Mouse (Mus musculus) heart, embryonic 11.5 days (tissue): Measurements from ENCODE around the gene Smpdl3b. TPM values are rescaled to one million over a fixed set of nuclear protein-coding genes. Genes with fewer than 3 reads are reported as not detected.

Experiments
- ATAC-seq: fragments of 200-750 bp; cut with Nextera tagmentation; replicated peaks from 2 replicates; pipeline ENCODE4 v1.8.0; 2017; ENCODE audit warnings: moderate library complexity; ENCODE audit not compliant: insufficient number of reproducible peaks, low FRiP score, low TSS enrichment
- H3K27ac ChIP-seq: fragments of 300-500 bp; sonication (generic); 2 replicates; pipeline ENCODE4 v1.5.1; 2014; ENCODE audit warnings: mild to moderate bottlenecking, low read depth, low read length
- H3K27me3 ChIP-seq: fragments of 300-500 bp; sonication (generic); 2 replicates; pipeline ENCODE4 v1.6.1; 2014; ENCODE audit warnings: mild to moderate bottlenecking, low read length, mixed read lengths; ENCODE audit not compliant: control insufficient read depth, insufficient read depth
- H3K36me3 ChIP-seq: fragments of 300-500 bp; sonication (generic); 2 replicates; pipeline ENCODE4 v1.6.1; 2014; ENCODE audit warnings: mild to moderate bottlenecking, low read length, moderate library complexity, mixed read lengths; ENCODE audit not compliant: control insufficient read depth, insufficient read depth
- H3K4me1 ChIP-seq: fragments of 300-500 bp; sonication (generic); 2 replicates; pipeline ENCODE4 v1.6.1; 2014; ENCODE audit warnings: low read length; ENCODE audit not compliant: control insufficient read depth, insufficient read depth
- H3K4me2 ChIP-seq: fragments of 300-500 bp; sonication (generic); 2 replicates; pipeline ENCODE4 v1.6.1; 2014; ENCODE audit warnings: mild to moderate bottlenecking, moderate library complexity
- H3K4me3 ChIP-seq: fragments of 300-500 bp; sonication (generic); 2 replicates; pipeline ENCODE4 v1.5.1; 2014; ENCODE audit warnings: low read depth, low read length
- H3K9ac ChIP-seq: fragments of 300-500 bp; sonication (generic); 2 replicates; pipeline ENCODE4 v1.6.1; 2014; ENCODE audit warnings: mild to moderate bottlenecking, low read depth, low read length, moderate library complexity
- H3K9me3 ChIP-seq: fragments of 300-500 bp; sonication (generic); replicated peaks from 2 replicates; pipeline ENCODE4 v1.6.1; 2016; ENCODE audit warnings: low read length; ENCODE audit not compliant: control insufficient read depth
- WGBS: fragments of 180-500 bp; shearing (Covaris S2); extraction: QIAGEN DNeasy Blood & Tissue Kit; methylation state at CpG from one replicate; pipeline ENCODE4 v1.1.7; 2014; ENCODE audit not compliant: insufficient replicate concordance; 5-methylcytosine and 5-hydroxymethylcytosine counted together
- polyA plus RNA-seq: library from polyadenylated mRNA; unstranded; fragments of >200 nt; fragmentation: Nextera tagmentation; extraction: Ambion mirVana; gene quantifications from 2 replicates; pipeline ENCODE4 v1.2.1, GENCODE M21; 2014

Gene Smpdl3b
- 6.3 and 8.6 TPM in 2 replicates for polyA plus RNA-seq

GRCm38 (mm10) chr4:132756974-132757373, at the start of gene Smpdl3b:
Smpdl3b (minus strand) TSS chr4:132757252.
- Histone ChIP-seq H3K4me1 (no peaks in the 10 kb centered on the region), H3K9me3 (no peaks in the 10 kb centered on the region), H3K36me3 (no peaks in the 10 kb centered on the region), H3K9ac (peak within 1 kb of the TSS; percentile 71; the same call in 1 of the 2 replicates), H3K4me3 (peak within 1 kb of the TSS; percentile 46), H3K4me2 (peak within 1 kb of the TSS; percentile 86), H3K27me3 (peaks cover 4% of the 10 kb centered on the region; the same call in 1 of the 2 replicates), H3K27ac (no peak within 1 kb of the TSS)
- WGBS = 2% methylated on average over 22 of the region's 22 CpGs
- ATAC-seq = peak; percentile 57; the same call in 1 of the 2 replicates

- H3K27me3 ChIP-seq = no peaks in the 10 kb centered on the region
- H3K36me3 ChIP-seq = no peaks in the 10 kb centered on the region
- peaks cover 11% of the 10 kb centered on the region; the same call in 1 of the 2 replicates for H3K4me1 ChIP-seq
- no peak overlapping the region for H3K9ac ChIP-seq
- 88% methylated on average over 7 of the region's 7 CpGs for WGBS
- H3K4me3 ChIP-seq = no peak overlapping the region
- H3K27ac ChIP-seq = no peak overlapping the region
- ATAC-seq = no peak
- no peak overlapping the region for H3K4me2 ChIP-seq
- peaks cover 7% of the 10 kb centered on the region; the same call in 1 of the 2 replicates for H3K9me3 ChIP-seq
These were observed 49.7 kb upstream of the Smpdl3b start for GRCm38 (mm10) chr4:132806620-132807191.

GRCm38 (mm10) chr4:132805599-132806197, 48.6 kb upstream of the Smpdl3b start:
- ATAC-seq = no peak
- Histone ChIP-seq H3K4me2 (no peak overlapping the region), H3K36me3 (no peaks in the 10 kb centered on the region), H3K4me3 (no peak overlapping the region), H3K9ac (no peak overlapping the region), H3K27me3 (no peaks in the 10 kb centered on the region), H3K9me3 (0 out of 2 replicates have a peak, but pooled peaks cover 1% of the 10 kb centered on the region), H3K4me1 (peaks cover 11% of the 10 kb centered on the region; the same call in 1 of the 2 replicates), H3K27ac (no peak overlapping the region)
- 70% methylated on average over 12 of the region's 12 CpGs for WGBS

- no peak overlapping the region for H3K4me3 ChIP-seq
- WGBS = 78% methylated on average over 5 of the region's 5 CpGs
These were observed 48.1 kb upstream of the Smpdl3b start for GRCm38 (mm10) chr4:132805146-132805545.

GRCm38 (mm10) chr4:132804331-132804730, 47.3 kb upstream of the Smpdl3b start:
- Histone ChIP-seq H3K36me3 (no peaks in the 10 kb centered on the region), H3K9me3 (no peaks in the 10 kb centered on the region), H3K27ac (no peak overlapping the region), H3K4me1 (peaks cover 11% of the 10 kb centered on the region; the same call in 1 of the 2 replicates), H3K9ac (no peak overlapping the region), H3K27me3 (no peaks in the 10 kb centered on the region), H3K4me3 (no peak overlapping the region), H3K4me2 (no peak overlapping the region)
- WGBS = 87% methylated on average over 6 of the region's 6 CpGs
- ATAC-seq = no peak

More at GRCm38 (mm10) chr4:132805146-132805545, 48.1 kb upstream of the Smpdl3b start:
- Histone ChIP-seq H3K9ac (no peak overlapping the region), H3K27me3 (no peaks in the 10 kb centered on the region), H3K27ac (no peak overlapping the region), H3K9me3 (no peaks in the 10 kb centered on the region), H3K36me3 (no peaks in the 10 kb centered on the region), H3K4me2 (no peak overlapping the region), H3K4me1 (peaks cover 11% of the 10 kb centered on the region; the same call in 1 of the 2 replicates)
- ATAC-seq = no peak

GRCm38 (mm10) chr4:132803876-132804275, 46.8 kb upstream of the Smpdl3b start:
- Histone ChIP-seq H3K9ac (no peak overlapping the region), H3K36me3 (no peaks in the 10 kb centered on the region), H3K4me2 (no peak overlapping the region), H3K4me1 (peaks cover 10% of the 10 kb centered on the region; the same call in 1 of the 2 replicates), H3K4me3 (no peak overlapping the region), H3K27ac (no peak overlapping the region), H3K9me3 (no peaks in the 10 kb centered on the region), H3K27me3 (no peaks in the 10 kb centered on the region)
- no peak for ATAC-seq
- WGBS = 90% methylated on average over 7 of the region's 7 CpGs

- no peaks in the 10 kb centered on the region for H3K27me3 ChIP-seq
- no peak overlapping the region for H3K9ac ChIP-seq
- H3K36me3 ChIP-seq = no peaks in the 10 kb centered on the region
- H3K4me3 ChIP-seq = no peak overlapping the region
- H3K4me2 ChIP-seq = no peak overlapping the region
- ATAC-seq = no peak
- H3K9me3 ChIP-seq = no peaks in the 10 kb centered on the region
- H3K27ac ChIP-seq = no peak overlapping the region
- 88% methylated on average over 5 of the region's 5 CpGs for WGBS
- H3K4me1 ChIP-seq = 0 out of 2 replicates have a peak, but pooled peaks cover 5% of the 10 kb centered on the region
These were observed 46.2 kb upstream of the Smpdl3b start for GRCm38 (mm10) chr4:132803212-132803611.

GRCm38 (mm10) chr4:132802171-132802637, 45.2 kb upstream of the Smpdl3b start:
- no peak overlapping the region for H3K4me2 ChIP-seq
- H3K27ac ChIP-seq = no peak overlapping the region
- H3K4me3 ChIP-seq = no peak overlapping the region
- WGBS = 61% methylated on average over 16 of the region's 16 CpGs
- no peak for ATAC-seq
- no peaks in the 10 kb centered on the region for H3K27me3 ChIP-seq
- H3K9me3 ChIP-seq = no peaks in the 10 kb centered on the region
- no peaks in the 10 kb centered on the region for H3K36me3 ChIP-seq
- no peak overlapping the region for H3K9ac ChIP-seq
- H3K4me1 ChIP-seq = no peaks in the 10 kb centered on the region
